Mouse (Mus musculus) thymus, postnatal 4 days (tissue): ENCODE results near the gene Camkmt.

Experiments
- DNase-seq: peaks from one replicate; pipeline ENCODE4 v3.0.0; 2021

Camkmt gene

GRCm38 (mm10) chr17:85472687-85473202, 382.4 kb downstream of the Camkmt start:
- no peak for DNase-seq

GRCm38 (mm10) chr17:85473217-85473616, 382.9 kb downstream of the Camkmt start:
- DNase-seq: no peak

- DNase-seq: no peak
Measured at GRCm38 (mm10) chr17:85473881-85474280, 383.5 kb downstream of the Camkmt start.

GRCm38 (mm10) chr17:85481241-85481640, 390.9 kb downstream of the Camkmt start:
- no peak for DNase-seq

DNA sequence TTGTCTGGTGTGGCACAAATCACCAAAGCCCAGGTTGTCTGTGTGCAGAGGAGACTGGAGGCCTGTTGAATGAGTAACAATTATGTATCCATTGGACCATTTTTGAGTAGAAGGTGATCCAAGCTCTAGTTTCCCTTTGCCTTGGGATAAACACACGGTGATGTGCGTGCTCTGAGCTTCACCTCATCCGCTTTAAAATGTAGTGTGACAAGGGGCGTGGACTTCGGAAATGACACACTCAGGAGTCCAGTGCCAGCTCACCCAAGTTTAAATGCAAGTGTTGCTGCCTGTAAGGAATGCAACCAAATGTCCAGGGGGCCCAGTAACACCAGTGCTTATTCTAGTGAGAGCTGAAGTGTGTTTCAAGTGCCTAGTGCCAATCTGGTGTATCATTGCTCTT, 392.7 kb downstream of the Camkmt start:
- DNase-seq: no peak

DNA sequence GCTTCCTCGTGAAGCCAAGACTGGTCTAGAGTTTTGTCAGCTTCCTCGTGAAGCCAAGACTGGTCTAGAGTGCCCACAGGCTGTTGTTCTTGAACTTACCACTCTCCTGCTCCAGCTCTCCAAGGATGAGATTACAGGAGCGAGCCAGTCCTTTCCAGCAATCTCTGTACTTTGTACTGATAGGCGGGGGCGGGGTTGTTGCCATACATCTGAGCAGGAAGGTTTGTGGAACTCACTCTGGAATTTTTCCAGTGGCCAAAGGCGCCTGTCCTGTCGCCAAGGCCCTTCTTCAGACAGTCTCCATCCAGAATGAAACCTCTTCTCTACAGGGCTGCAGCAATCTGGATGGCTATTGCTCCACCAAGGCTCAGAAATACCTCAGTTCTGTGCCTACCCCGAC, 393.7 kb downstream of the Camkmt start:
- DNase-seq: no peak

GRCm38 (mm10) chr17:85484526-85484925, 394.2 kb downstream of the Camkmt start:
- DNase-seq: no peak

GRCm38 (mm10) chr17:85485065-85485945, 395.0 kb downstream of the Camkmt start:
- DNase-seq: no peak

DNA sequence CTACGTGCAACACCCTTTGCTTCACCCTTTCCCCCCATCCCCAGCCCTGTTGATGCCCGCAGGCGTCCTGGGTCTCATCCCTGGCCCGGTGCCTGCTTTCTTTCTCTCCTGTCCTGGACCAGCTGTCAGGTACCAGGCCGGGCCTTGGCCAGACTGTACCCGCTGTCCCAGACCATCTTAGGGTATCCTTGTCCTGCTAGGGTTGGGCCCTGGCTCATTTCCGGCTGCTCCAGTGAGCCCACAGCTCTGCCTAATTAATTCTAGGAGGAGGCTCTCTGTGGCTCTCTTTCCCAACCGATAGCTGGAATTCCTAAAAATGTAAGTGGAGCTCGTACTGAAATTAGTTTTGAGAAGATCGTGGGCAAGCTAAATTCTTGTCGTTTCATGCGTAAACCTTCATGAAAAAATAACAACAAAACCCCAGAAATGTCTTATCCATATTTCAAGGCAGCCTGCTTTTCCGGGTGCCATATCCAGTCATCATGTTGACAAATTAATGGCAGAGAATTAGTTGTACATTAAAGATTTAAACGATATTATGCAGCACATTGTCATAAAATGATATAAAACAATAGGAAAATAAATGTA, 395.7 kb downstream of the Camkmt start:
- DNase-seq: no peak

DNA sequence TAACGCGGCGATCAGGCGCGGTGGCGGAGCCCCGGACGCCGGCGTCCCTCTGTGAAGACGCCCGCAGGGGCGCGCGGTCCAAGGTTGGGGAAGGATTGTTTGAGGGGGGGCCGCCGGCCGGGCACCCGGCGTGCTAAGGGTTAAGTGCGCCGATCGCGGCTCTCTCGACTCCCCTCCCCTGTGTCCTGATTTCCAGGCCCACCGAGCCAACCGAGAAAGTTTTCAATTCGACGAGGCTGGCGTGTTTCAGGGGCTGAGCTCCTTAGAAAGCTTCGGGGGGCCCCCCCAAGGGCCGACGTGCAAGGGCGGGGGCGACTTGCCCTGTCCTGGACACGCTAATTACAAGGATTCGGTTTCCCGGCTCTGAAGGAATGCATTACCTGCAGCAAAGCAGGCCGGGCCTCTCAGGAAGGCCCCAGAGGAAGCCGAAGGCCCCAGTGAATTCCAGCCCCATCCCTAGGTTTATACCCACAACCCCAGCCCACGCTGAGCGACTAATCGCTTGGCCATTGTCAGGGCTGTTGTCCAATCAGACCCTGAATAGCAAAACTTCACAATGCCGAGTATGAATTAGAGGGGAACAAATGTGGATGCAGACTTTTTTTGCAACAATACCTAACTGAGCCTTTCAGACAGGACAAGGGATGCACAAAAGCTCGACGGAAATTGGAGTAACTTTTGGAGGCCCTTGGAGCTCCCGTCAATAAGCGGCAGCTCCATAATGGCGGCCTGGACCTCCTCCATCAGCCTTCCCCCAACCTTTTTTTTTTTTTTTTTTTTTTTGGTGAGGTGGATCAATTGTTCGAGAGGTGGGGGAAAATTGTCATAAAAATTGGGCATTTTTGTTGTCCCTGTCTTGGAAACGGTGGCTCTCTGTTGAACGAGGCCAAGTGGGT, 396.5 kb downstream of the Camkmt start:
- no peak for DNase-seq

DNA sequence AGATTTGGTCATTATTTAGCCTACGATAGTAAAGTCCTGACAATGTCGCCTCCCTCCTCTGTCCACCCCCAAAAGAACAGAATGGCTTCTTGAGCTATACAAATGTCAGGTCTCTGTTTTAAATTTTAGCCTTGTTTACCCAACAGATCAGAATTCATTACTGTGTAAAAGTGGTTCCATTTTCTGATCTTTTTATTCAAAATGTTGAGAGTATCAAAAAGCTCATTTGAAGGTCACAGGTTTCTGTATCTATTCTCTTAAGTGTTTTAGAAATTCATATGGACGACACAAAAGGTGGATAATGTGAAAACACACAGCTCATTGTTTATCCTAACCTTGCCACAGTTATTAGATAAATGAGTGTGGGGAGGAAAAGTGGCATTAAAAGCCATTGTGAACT, 397.2 kb downstream of the Camkmt start:
- DNase-seq: no peak

- no peak for DNase-seq
Measured at GRCm38 (mm10) chr17:85488601-85489487, 398.5 kb downstream of the Camkmt start.

GRCm38 (mm10) chr17:85489488-85489980, 399.2 kb downstream of the Camkmt start:
- DNase-seq: no peak

DNA sequence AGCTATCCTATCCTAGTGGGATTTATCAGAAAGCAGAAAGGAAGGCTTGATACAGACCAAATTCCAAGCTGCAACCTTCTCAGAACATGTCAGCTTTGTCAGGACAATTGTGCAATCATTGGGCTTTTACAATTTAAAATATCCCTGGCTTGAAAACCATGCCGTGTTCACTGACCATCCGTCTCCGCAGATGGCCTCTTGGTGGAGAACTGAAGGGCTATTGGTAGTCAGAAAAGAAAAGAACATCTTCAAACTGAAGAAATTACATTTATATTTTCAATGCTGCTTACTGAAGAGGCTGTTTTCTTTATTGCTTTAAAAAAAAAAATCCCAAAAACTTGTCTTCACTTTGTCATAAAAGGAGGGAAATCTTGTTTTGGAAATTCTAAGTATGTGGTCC, 401.1 kb downstream of the Camkmt start:
- no peak for DNase-seq

GRCm38 (mm10) chr17:85493521-85493920, 403.2 kb downstream of the Camkmt start:
- DNase-seq: no peak

DNA sequence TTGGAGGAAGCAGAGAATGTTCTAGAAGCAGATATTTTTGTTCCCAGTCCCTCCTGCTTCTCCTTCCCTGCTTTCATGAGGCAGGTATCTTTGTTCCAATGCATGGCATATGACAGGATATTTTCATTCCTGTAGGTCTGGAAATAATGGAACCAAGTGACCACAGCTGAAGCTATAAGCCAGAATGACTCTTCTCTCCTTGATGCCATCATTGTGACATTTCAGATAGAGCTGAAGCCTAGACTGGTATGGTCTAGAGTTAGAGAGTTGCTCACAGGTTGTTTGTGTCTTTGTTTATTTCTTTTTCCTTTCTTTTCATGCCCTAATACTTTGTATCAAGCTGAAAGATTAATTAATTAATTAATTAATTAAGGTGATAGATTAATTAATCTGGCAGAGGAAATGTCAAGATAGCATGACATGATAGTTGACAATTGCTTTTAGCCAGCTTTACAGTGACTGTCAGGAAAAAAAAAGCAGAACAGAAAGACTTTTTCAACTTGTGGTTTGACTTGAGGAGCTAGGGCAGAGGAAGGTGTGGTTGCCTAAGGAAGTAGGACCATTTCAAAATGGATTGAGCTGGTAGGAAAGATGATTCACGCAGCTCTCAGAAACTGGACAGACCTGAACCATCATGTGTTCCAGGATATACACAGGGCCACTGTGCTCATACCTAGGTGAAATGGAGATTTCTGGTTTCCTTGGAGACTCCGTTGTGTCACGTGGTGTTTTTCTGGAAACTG, 404.8 kb downstream of the Camkmt start:
- DNase-seq: no peak

- no peak for DNase-seq
Measured at GRCm38 (mm10) chr17:85495871-85496270, 405.5 kb downstream of the Camkmt start.

DNA sequence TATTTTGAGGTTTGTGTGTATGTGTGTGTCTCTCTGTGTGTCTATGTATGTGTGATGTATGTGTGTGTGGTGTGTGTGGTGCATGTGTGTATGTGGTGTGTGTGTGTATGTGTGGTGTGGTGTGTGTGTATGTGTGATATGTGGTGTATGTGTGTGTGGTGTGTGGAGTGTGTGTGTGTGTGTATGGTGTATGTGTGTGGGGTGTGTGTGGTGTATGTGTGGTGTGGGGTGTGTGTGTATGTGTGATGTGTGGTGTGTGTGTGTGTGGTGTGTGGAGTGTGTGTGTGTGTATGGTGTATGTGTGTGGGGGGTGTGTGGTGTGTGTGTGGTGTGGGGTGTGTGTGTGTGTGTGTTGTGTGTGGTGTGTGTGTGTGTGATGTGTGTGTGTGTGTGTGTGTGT, 414.5 kb downstream of the Camkmt start:
- DNase-seq: no peak

DNA sequence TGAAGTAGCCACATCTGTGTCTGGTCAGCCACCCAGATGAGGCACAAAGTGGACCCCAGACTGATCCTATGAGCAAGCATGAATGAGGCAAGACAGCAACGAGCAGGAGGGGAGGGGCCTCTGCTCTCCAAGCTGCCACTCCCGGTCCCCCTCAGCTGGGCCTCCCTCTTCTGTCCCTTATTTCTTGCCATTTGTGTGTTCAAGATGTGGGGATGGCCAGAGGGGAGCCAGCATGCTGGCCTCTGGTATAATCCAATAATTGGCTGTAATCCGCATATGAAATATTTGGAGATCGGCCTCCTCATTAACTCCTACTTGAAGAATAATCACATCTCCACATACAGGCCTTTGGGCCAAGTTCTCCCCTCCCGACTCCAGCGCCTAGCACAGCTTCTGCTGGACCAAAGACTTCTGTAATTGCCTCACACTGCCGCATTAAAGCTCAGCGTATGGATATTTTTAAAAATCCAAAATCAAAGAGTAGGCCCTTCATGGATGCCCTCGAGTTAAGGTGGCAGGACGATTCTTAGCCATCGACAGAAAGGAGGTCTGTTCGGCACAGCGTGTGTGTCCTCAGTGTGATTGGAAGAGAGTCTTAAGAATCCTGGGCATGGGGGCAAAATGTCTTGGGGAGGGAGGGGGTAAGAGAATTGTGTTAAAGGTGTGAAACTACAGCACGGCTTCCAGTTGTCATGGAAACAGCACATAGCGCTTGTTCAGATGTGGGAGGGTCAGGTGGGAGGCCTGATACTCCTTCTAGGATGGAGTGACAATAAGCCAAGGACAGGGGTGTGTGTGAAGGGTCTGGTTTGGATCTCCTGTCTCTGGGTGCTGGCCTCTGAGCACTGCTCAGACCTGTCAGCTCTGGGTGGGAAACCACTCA, 416.1 kb downstream of the Camkmt start:
- DNase-seq: no peak

GRCm38 (mm10) chr17:85507089-85507460, 416.7 kb downstream of the Camkmt start:
- no peak for DNase-seq
